Mouse (Mus musculus): ENCODE results near the gene Plcb1. TPM values are rescaled to one million over a fixed set of nuclear protein-coding genes. Genes with fewer than 3 reads are reported as not detected.

Gene Plcb1
- polyA plus RNA-seq, 1 experiment from 2014 or later, result 23.0 TPM

- H3K4me1 ChIP-seq (ENCODE audit: control insufficient read depth, insufficient read depth, low read length), result peaks cover 6% of the 10 kb centered on the region; the same call in 1 of the 2 replicates
- H3K9me3 ChIP-seq (replicated peaks; ENCODE audit: control insufficient read depth, low read length), result no peaks in the 10 kb centered on the region
- H3K36me3 ChIP-seq (ENCODE audit: control insufficient read depth, insufficient read depth, low read length), result no peaks in the 10 kb centered on the region
- no peaks in the 10 kb centered on the region for H3K27me3 ChIP-seq (replicated peaks; ENCODE audit: control insufficient read depth, insufficient read depth, low read length)
- H3K4me3 ChIP-seq (ENCODE audit: low read depth, low read length), result no peak overlapping the region
- WGBS, result 62% methylated on average over 9 of the region's 9 CpGs
- H3K27ac ChIP-seq (ENCODE audit: low read depth, low read length), result no peak overlapping the region
- ATAC-seq (no peak), DNase-seq (ENCODE audit: low spot score) (no peak)
- no peak overlapping the region for H3K4me2 ChIP-seq (ENCODE audit: low read length)
- no peak overlapping the region for H3K9ac ChIP-seq (ENCODE audit: low read length)
These were observed 706.9 kb downstream of the Plcb1 start for GRCm38 (mm10) chr2:135492777-135493176.

GRCm38 (mm10) chr2:135496553-135496952 is 710.7 kb downstream of the Plcb1 start:
- ATAC-seq, result peak; percentile 42; the same call in 1 of the 2 replicates

GRCm38 (mm10) chr2:135497251-135497650 is 711.4 kb downstream of the Plcb1 start:
- peak; percentile 50 for DNase-seq (ENCODE audit: low spot score)
- Histone ChIP-seq H3K9me3 (replicated peaks; ENCODE audit: control insufficient read depth, low read length) (no peaks in the 10 kb centered on the region), H3K4me1 (ENCODE audit: control insufficient read depth, insufficient read depth, low read length) (peaks cover 6% of the 10 kb centered on the region; the same call in 1 of the 2 replicates), H3K27ac (ENCODE audit: low read depth, low read length) (no peak overlapping the region), H3K4me3 (ENCODE audit: low read depth, low read length) (no peak overlapping the region), H3K36me3 (ENCODE audit: control insufficient read depth, insufficient read depth, low read length) (no peaks in the 10 kb centered on the region), H3K9ac (ENCODE audit: low read length) (no peak overlapping the region), H3K27me3 (replicated peaks; ENCODE audit: control insufficient read depth, insufficient read depth, low read length) (no peaks in the 10 kb centered on the region), H3K4me2 (ENCODE audit: low read length) (no peak overlapping the region)
- 43% methylated on average over 2 of the region's 2 CpGs for WGBS
- no peak for ATAC-seq

More at GRCm38 (mm10) chr2:135496553-135496952, 710.7 kb downstream of the Plcb1 start:
- peaks cover 6% of the 10 kb centered on the region; the same call in 1 of the 2 replicates for H3K4me1 ChIP-seq (ENCODE audit: control insufficient read depth, insufficient read depth, low read length)
- H3K27ac ChIP-seq (ENCODE audit: low read depth, low read length), result no peak overlapping the region
- WGBS, result 3% methylated on average over 3 of the region's 3 CpGs
- no peaks in the 10 kb centered on the region for H3K9me3 ChIP-seq (replicated peaks; ENCODE audit: control insufficient read depth, low read length)
- H3K27me3 ChIP-seq (replicated peaks; ENCODE audit: control insufficient read depth, insufficient read depth, low read length), result no peaks in the 10 kb centered on the region
- H3K9ac ChIP-seq (ENCODE audit: low read length), result no peak overlapping the region
- no peaks in the 10 kb centered on the region for H3K36me3 ChIP-seq (ENCODE audit: control insufficient read depth, insufficient read depth, low read length)
- no peak overlapping the region for H3K4me3 ChIP-seq (ENCODE audit: low read depth, low read length)
- DNase-seq (ENCODE audit: low spot score), result peak; percentile 39
- no peak overlapping the region for H3K4me2 ChIP-seq (ENCODE audit: low read length)

- H3K9ac ChIP-seq (ENCODE audit: low read length), result no peak overlapping the region
- H3K9me3 ChIP-seq (replicated peaks; ENCODE audit: control insufficient read depth, low read length), result no peaks in the 10 kb centered on the region
- DNase-seq (ENCODE audit: low spot score) (no peak), ATAC-seq (no peak)
- H3K36me3 ChIP-seq (ENCODE audit: control insufficient read depth, insufficient read depth, low read length), result no peaks in the 10 kb centered on the region
- peaks cover 6% of the 10 kb centered on the region; the same call in 1 of the 2 replicates for H3K4me1 ChIP-seq (ENCODE audit: control insufficient read depth, insufficient read depth, low read length)
- no peak overlapping the region for H3K27ac ChIP-seq (ENCODE audit: low read depth, low read length)
- no peaks in the 10 kb centered on the region for H3K27me3 ChIP-seq (replicated peaks; ENCODE audit: control insufficient read depth, insufficient read depth, low read length)
- WGBS, result 86% methylated on average over 2 of the region's 2 CpGs
- no peak overlapping the region for H3K4me2 ChIP-seq (ENCODE audit: low read length)
- no peak overlapping the region for H3K4me3 ChIP-seq (ENCODE audit: low read depth, low read length)
These were observed 715.0 kb downstream of the Plcb1 start for GRCm38 (mm10) chr2:135500872-135501271.

GRCm38 (mm10) chr2:135503328-135503997 is 717.6 kb downstream of the Plcb1 start:
- H3K27me3 ChIP-seq (replicated peaks; ENCODE audit: control insufficient read depth, insufficient read depth, low read length), result no peaks in the 10 kb centered on the region
- H3K4me2 ChIP-seq (ENCODE audit: low read length), result no peak overlapping the region
- 77% methylated on average over 4 of the region's 4 CpGs for WGBS
- H3K9me3 ChIP-seq (replicated peaks; ENCODE audit: control insufficient read depth, low read length), result no peaks in the 10 kb centered on the region
- ATAC-seq (no peak), DNase-seq (ENCODE audit: low spot score) (peak; percentile 54)
- H3K4me3 ChIP-seq (ENCODE audit: low read depth, low read length), result no peak overlapping the region
- no peaks in the 10 kb centered on the region for H3K36me3 ChIP-seq (ENCODE audit: control insufficient read depth, insufficient read depth, low read length)
- H3K9ac ChIP-seq (ENCODE audit: low read length), result no peak overlapping the region
- no peaks in the 10 kb centered on the region for H3K4me1 ChIP-seq (ENCODE audit: control insufficient read depth, insufficient read depth, low read length)
- no peak overlapping the region for H3K27ac ChIP-seq (ENCODE audit: low read depth, low read length)

- DNase-seq (ENCODE audit: low spot score), result no peak
- Histone ChIP-seq H3K4me1 (ENCODE audit: control insufficient read depth, insufficient read depth, low read length) (no peaks in the 10 kb centered on the region), H3K9me3 (replicated peaks; ENCODE audit: control insufficient read depth, low read length) (no peaks in the 10 kb centered on the region), H3K4me3 (ENCODE audit: low read depth, low read length) (no peak overlapping the region), H3K36me3 (ENCODE audit: control insufficient read depth, insufficient read depth, low read length) (no peaks in the 10 kb centered on the region), H3K27ac (ENCODE audit: low read depth, low read length) (no peak overlapping the region), H3K9ac (ENCODE audit: low read length) (no peak overlapping the region), H3K4me2 (ENCODE audit: low read length) (no peak overlapping the region), H3K27me3 (replicated peaks; ENCODE audit: control insufficient read depth, insufficient read depth, low read length) (no peaks in the 10 kb centered on the region)
- no peak for ATAC-seq
These were observed 718.1 kb downstream of the Plcb1 start for GRCm38 (mm10) chr2:135503998-135504354.

- Histone ChIP-seq H3K4me2 (ENCODE audit: low read length) (no peak overlapping the region), H3K27me3 (replicated peaks; ENCODE audit: control insufficient read depth, insufficient read depth, low read length) (no peaks in the 10 kb centered on the region), H3K4me3 (ENCODE audit: low read depth, low read length) (no peak overlapping the region), H3K27ac (ENCODE audit: low read depth, low read length) (no peak overlapping the region), H3K9ac (ENCODE audit: low read length) (no peak overlapping the region), H3K36me3 (ENCODE audit: control insufficient read depth, insufficient read depth, low read length) (no peaks in the 10 kb centered on the region), H3K9me3 (replicated peaks; ENCODE audit: control insufficient read depth, low read length) (no peaks in the 10 kb centered on the region), H3K4me1 (ENCODE audit: control insufficient read depth, insufficient read depth, low read length) (no peaks in the 10 kb centered on the region)
- 38% methylated on average over 1 of the region's 1 CpGs for WGBS
- DNase-seq (ENCODE audit: low spot score) (peak; percentile 54), ATAC-seq (no peak)
These were observed 721.2 kb downstream of the Plcb1 start for GRCm38 (mm10) chr2:135507111-135507510.

GRCm38 (mm10) chr2:135518956-135519355 is 733.1 kb downstream of the Plcb1 start:
- H3K27ac ChIP-seq (ENCODE audit: low read depth, low read length), result no peak overlapping the region
- no peaks in the 10 kb centered on the region for H3K9me3 ChIP-seq (replicated peaks; ENCODE audit: control insufficient read depth, low read length)
- H3K4me1 ChIP-seq (ENCODE audit: control insufficient read depth, insufficient read depth, low read length), result no peaks in the 10 kb centered on the region
- no peaks in the 10 kb centered on the region for H3K36me3 ChIP-seq (ENCODE audit: control insufficient read depth, insufficient read depth, low read length)
- no peak overlapping the region for H3K4me3 ChIP-seq (ENCODE audit: low read depth, low read length)
- WGBS, result 63% methylated on average over 2 of the region's 2 CpGs
- H3K27me3 ChIP-seq (replicated peaks; ENCODE audit: control insufficient read depth, insufficient read depth, low read length), result no peaks in the 10 kb centered on the region
- DNase-seq (ENCODE audit: low spot score) (peak; percentile 55), ATAC-seq (no peak)
- H3K4me2 ChIP-seq (ENCODE audit: low read length), result no peak overlapping the region
- H3K9ac ChIP-seq (ENCODE audit: low read length), result no peak overlapping the region
